Mouse (Mus musculus) small intestine, adult 2 months (tissue): ENCODE results near the gene Mbd5.

Source experiments
- CTCF ChIP-seq: fragments of 200-500 bp; IDR thresholded peaks from 2 replicates; pipeline ENCODE4 v1.5.1; 2012; ENCODE audit warnings: low read depth, mild to moderate bottlenecking, control low read depth, inconsistent platforms, low read length, moderate library complexity, mixed read lengths; ENCODE audit not compliant: insufficient replicate concordance, insufficient read length; ENCODE audit errors: extremely low read depth
- POLR2A ChIP-seq: fragments of 200-500 bp; IDR thresholded peaks from 2 replicates; pipeline ENCODE4 v1.6.1; 2012; ENCODE audit warnings: low read depth, mild to moderate bottlenecking, control low read depth, inconsistent platforms, low read length, moderate library complexity

- no peak for TF ChIP-seq CTCF
- TF ChIP-seq POLR2A: no peak
Measured at GRCm38 (mm10) chr2:49286965-49287364, 337.7 kb downstream of the Mbd5 start.
